Mouse (Mus musculus) G1E (cell line): ENCODE results near the gene Sec22a.

Experiments
- CTCF ChIP-seq: IDR thresholded peaks from 2 replicates; pipeline ENCODE4 v1.5.1; 2012; ENCODE audit warnings: low read depth, low read length, inconsistent platforms, mixed read lengths
- GATA1 ChIP-seq: IDR thresholded peaks from 2 replicates; pipeline ENCODE4 v1.6.1; 2012; ENCODE audit warnings: borderline replicate concordance, low read length, inconsistent platforms, mixed read lengths
- TAL1 ChIP-seq: conservative IDR thresholded peaks from 2 replicates; pipeline ENCODE4 v1.6.1; 2012; ENCODE audit warnings: low read depth, low read length, inconsistent platforms, mixed read lengths

DNA sequence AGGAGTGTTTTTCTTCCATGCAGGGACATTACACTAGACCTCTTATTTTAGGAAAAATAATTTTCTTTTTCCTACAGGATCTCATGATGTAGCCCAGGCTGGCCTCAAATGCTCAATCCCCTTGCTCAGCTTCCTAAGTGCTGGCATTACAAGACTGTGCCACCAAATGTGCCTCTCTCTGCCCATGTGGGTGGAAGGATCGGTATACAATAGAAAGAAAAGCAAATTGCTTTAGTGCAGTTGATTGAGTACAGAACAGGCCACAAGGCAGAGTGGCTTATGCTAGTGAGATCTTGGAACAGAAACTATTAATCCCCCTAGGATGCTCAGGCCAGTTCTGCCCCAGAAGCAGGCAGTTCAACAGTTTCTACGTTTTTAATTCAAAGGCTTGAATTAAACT lies 43.9 kb downstream of the Sec22a start:
- TF ChIP-seq CTCF (no peak), TAL1 (no peak), GATA1 (no peak)
